Comparison of ENCODE assay signal across 19 mouse cellular contexts in the genomic region with DNA sequence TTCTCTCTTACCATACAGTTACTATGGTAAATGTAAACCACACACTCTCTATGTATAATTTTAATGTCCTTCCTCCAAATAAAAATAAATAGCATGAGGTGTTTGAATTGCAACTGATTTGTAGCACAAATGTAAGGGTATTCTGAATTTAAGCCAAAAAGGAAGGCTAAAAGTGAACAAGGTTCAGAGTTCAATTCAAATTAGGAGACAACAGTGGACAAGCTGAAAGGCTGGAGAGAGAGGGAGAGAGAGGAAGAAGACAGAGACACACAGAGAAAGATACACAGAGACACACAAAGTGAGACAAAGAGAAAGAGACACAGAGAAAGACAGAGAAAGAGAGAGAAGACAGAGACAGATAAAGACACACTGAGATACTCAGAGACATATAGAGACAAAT. TPM values are rescaled to one million over a fixed set of nuclear protein-coding genes. Genes with fewer than 3 reads are reported as not detected.
"Had no signal": no experiment of that assay in that cellular context is flagged by ENCODE, and none has a peak within 500 bp of the region (broad histone marks: within the 10 kb centered on the region; RNA-seq: fewer than 3 reads in every experiment).

No protein-coding gene starts in this region.

- H3K4me1 ChIP-seq: lung, embryonic 15.5 days; megakaryocyte, embryonic 14.5 days; midbrain, embryonic 13.5 days; midbrain, embryonic 15.5 days; neural tube, embryonic 12.5 days; stomach, embryonic 15.5 days had no signal

- H3K27ac ChIP-seq: lung, embryonic 15.5 days; macrophage; midbrain, embryonic 13.5 days; midbrain, embryonic 15.5 days; neural tube, embryonic 12.5 days; stomach, embryonic 15.5 days; stomach, postnatal 0 days had no signal

- H3K36me3 ChIP-seq: lung, embryonic 15.5 days; midbrain, embryonic 13.5 days; midbrain, embryonic 15.5 days; neural tube, embryonic 12.5 days; stomach, embryonic 15.5 days had no signal

- H3K9ac ChIP-seq: lung, embryonic 15.5 days; midbrain, embryonic 13.5 days; midbrain, embryonic 15.5 days; neural tube, embryonic 12.5 days; stomach, embryonic 15.5 days had no signal

- H3K4me3 ChIP-seq: lung, embryonic 15.5 days; megakaryocyte, embryonic 14.5 days; midbrain, embryonic 13.5 days; midbrain, embryonic 15.5 days; neural tube, embryonic 12.5 days; stomach, embryonic 15.5 days had no signal

- H3K27me3 ChIP-seq: lung, embryonic 15.5 days; megakaryocyte, embryonic 14.5 days; midbrain, embryonic 13.5 days; midbrain, embryonic 15.5 days; neural tube, embryonic 12.5 days; stomach, embryonic 15.5 days had no signal

- ATAC-seq: lung, postnatal 0 days; midbrain, embryonic 13.5 days; midbrain, embryonic 15.5 days had no signal

- DNase-seq: lung, adult 2 months; lung, postnatal 14 days; lung, postnatal 36 days; right cerebral cortex, postnatal 14 days; thymus, adult 2 months; thymus, postnatal 25 days; thymus, postnatal 4 days had no signal

- H3K9me3 ChIP-seq: lung, embryonic 15.5 days; megakaryocyte, embryonic 14.5 days; midbrain, embryonic 13.5 days; midbrain, embryonic 15.5 days; neural tube, embryonic 12.5 days; stomach, embryonic 15.5 days had no signal

- H3K4me2 ChIP-seq: lung, embryonic 15.5 days; midbrain, embryonic 11.5 days; midbrain, embryonic 13.5 days; midbrain, embryonic 15.5 days; neural tube, embryonic 12.5 days; stomach, embryonic 15.5 days had no signal

RNA-seq across cellular contexts. Expression of a gene that starts 1.1 kb away (rescaled TPM):
- polyA plus RNA-seq: lung, adult 2 months; lung, embryonic 15.5 days; lung, postnatal 0 days; testis, adult 2 months; urinary bladder, adult 2 months had no signal
